Mouse (Mus musculus) E14TG2a.4 (cell line): Measurements from ENCODE around the gene Wdr18.

Source experiments
- H3K27me3 ChIP-seq: 2 replicates; pipeline ENCODE4 v1.6.1; 2014; ENCODE audit warnings: low read length, control low read depth; ENCODE audit not compliant: insufficient read depth
- H3K36me3 ChIP-seq: 2 replicates; pipeline ENCODE4 v1.6.1; 2014; ENCODE audit warnings: low read length, control low read depth; ENCODE audit not compliant: insufficient read depth
- H3K4me1 ChIP-seq: replicated peaks from 2 replicates; pipeline ENCODE4 v1.6.1; 2014; ENCODE audit warnings: low read depth, low read length, control low read depth
- H3K4me3 ChIP-seq: replicated peaks from 2 replicates; pipeline ENCODE4 v1.5.1; 2014; ENCODE audit warnings: mild to moderate bottlenecking, low read length
- H3K9me3 ChIP-seq: 2 replicates; pipeline ENCODE4 v1.6.1; 2014; ENCODE audit warnings: low read length, control low read depth
- CTCF ChIP-seq: conservative IDR thresholded peaks from 2 replicates; pipeline ENCODE4 v1.5.1; 2014; ENCODE audit warnings: low read length
- NANOG ChIP-seq: IDR thresholded peaks from 2 replicates; pipeline ENCODE4 v1.6.1; 2014; ENCODE audit warnings: borderline replicate concordance, low read length, mixed read lengths
- POU5F1 ChIP-seq: IDR thresholded peaks from 2 replicates; pipeline ENCODE4 v1.6.1; 2014; ENCODE audit warnings: low read length, borderline replicate concordance

Gene Wdr18

GRCm38 (mm10) chr10:80001945-80002344, 42.0 kb downstream of the Wdr18 start:
- Histone ChIP-seq H3K36me3 (peaks cover 25% of the 10 kb centered on the region), H3K27me3 (peaks cover 17% of the 10 kb centered on the region), H3K4me1 (peaks cover 85% of the 10 kb centered on the region), H3K4me3 (peak overlapping the region; percentile 58), H3K9me3 (no peaks in the 10 kb centered on the region)
- TF ChIP-seq NANOG: no peak
- no peak for TF ChIP-seq POU5F1
- no peak for TF ChIP-seq CTCF

DNA sequence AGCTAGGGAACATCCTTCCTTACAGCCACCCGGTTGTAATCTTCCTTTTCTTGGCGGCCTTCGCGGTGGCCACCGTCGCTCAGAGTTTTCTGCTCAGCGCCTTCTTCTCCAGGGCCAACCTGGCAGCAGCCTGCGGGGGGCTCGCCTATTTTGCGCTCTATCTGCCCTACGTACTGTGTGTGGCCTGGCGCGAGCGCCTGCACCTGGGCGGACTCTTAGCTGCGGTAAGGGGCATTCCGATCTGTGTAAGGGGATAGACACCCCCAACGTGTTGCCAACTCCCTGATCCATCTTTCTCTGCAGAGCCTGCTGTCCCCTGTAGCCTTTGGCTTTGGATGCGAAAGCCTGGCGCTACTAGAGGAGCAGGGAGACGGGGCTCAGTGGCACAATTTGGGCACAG, 42.9 kb downstream of the Wdr18 start:
- peak overlapping the region; percentile 58 for H3K4me3 ChIP-seq
- H3K36me3 ChIP-seq: peaks cover 34% of the 10 kb centered on the region
- no peaks in the 10 kb centered on the region for H3K9me3 ChIP-seq
- TF ChIP-seq CTCF (no peak), NANOG (no peak), POU5F1 (no peak)
- peaks cover 87% of the 10 kb centered on the region for H3K4me1 ChIP-seq
- H3K27me3 ChIP-seq: peaks cover 17% of the 10 kb centered on the region

DNA sequence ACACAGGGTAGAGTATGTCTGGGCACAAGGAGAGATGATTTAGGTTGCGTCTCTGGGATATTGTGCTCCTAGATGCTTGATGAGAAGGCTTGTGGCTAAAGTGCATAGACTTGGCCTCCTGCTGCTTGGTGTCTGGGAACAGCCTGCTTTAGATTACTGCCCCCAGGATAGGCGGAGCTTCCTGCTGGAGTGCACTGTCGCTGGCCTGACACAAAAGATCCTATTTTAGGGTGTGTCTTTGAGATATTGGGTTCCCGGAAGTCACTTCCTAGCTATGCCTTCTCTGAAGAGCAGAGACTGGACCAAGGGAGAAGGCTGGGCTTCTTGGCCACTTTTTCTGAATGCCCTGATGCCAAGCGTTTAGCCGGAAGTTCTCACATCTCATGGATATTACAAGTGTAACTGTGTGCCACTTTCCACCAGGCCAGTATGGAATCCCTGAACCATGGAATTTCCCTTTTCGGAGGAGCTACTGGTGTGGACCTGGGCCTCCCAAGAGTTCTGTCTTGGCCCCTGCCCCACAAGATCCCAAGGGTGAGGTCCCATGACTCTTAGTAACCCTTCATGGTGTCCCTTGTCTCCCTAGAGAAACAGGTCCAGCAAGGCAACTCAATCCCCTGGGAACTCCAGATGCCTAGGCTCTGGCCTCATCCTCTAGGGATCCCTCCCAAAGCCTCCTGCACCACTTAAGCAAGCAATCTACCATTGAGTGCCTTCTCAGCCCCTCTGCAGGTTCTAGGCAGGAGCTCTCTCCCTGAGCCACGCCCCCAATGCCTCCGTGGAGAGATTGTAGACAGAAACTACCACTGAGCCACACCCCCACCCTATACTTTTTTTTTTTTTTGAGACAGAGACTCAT, 43.7 kb downstream of the Wdr18 start:
- Histone ChIP-seq H3K4me1 (peaks cover 87% of the 10 kb centered on the region), H3K27me3 (peaks cover 16% of the 10 kb centered on the region), H3K36me3 (peaks cover 40% of the 10 kb centered on the region), H3K4me3 (peak overlapping the region; percentile 58), H3K9me3 (no peaks in the 10 kb centered on the region)
- no peak for TF ChIP-seq NANOG

GRCm38 (mm10) chr10:80004233-80004705, 44.3 kb downstream of the Wdr18 start:
- Histone ChIP-seq H3K9me3 (no peaks in the 10 kb centered on the region), H3K4me3 (peak overlapping the region; percentile 58), H3K4me1 (peaks cover 87% of the 10 kb centered on the region), H3K36me3 (peaks cover 41% of the 10 kb centered on the region), H3K27me3 (peaks cover 12% of the 10 kb centered on the region)
- TF ChIP-seq NANOG (no peak), CTCF (no peak), POU5F1 (no peak)

- no peak overlapping the region for H3K4me3 ChIP-seq
- H3K36me3 ChIP-seq: peaks cover 64% of the 10 kb centered on the region
- no peak for TF ChIP-seq NANOG
- no peak for TF ChIP-seq POU5F1
- no peak for TF ChIP-seq CTCF
- H3K9me3 ChIP-seq: no peaks in the 10 kb centered on the region
- peaks cover 31% of the 10 kb centered on the region for H3K27me3 ChIP-seq
- H3K4me1 ChIP-seq: peaks cover 74% of the 10 kb centered on the region
Measured at GRCm38 (mm10) chr10:80011740-80012139, 51.8 kb downstream of the Wdr18 start.

- H3K27me3 ChIP-seq: peaks cover 34% of the 10 kb centered on the region
- no peaks in the 10 kb centered on the region for H3K9me3 ChIP-seq
- peaks cover 71% of the 10 kb centered on the region for H3K4me1 ChIP-seq
- H3K4me3 ChIP-seq: peak overlapping the region; percentile 70
- H3K36me3 ChIP-seq: peaks cover 46% of the 10 kb centered on the region
- no peak for TF ChIP-seq CTCF
- no peak for TF ChIP-seq NANOG
- no peak for TF ChIP-seq POU5F1
Measured at GRCm38 (mm10) chr10:80013609-80014008, 53.7 kb downstream of the Wdr18 start.

DNA sequence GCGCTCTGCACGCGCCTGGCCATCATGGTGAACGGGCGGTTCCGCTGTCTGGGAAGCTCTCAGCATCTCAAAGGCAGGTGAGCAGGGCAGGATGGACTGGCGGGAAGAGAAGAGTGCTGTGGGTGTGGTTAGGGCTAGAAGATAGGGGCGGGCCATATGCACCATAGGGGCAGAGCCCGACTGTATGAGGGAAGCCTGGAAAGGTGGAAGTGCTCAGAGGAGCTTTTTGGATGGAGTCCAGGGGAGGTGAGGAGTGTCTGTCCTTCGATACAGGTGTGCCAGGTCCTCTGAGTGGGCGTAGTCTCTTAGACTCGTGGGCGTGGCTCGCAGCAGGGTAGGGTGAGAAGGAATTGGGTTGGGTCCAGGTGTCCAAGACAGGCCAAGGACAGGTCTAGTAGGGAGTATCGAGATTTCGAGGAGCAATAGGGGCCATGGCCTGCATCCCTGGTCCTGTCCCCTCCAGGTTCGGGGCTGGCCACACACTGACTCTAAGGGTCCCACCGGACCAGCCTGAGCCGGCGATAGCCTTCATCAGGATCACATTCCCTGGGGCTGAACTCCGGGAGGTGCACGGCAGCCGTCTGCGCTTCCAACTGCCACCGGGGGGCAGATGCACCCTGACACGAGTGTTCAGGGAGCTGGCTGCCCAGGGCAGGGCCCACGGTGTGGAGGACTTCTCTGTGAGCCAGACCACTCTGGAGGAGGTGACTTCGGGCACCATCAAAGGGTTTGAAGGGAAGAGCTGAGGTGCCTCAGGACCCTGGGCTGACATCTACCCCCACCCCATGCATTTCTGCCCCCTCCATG, 54.7 kb downstream of the Wdr18 start:
- Histone ChIP-seq H3K4me3 (peak overlapping the region; percentile 70), H3K27me3 (peaks cover 34% of the 10 kb centered on the region), H3K36me3 (peaks cover 36% of the 10 kb centered on the region), H3K4me1 (peaks cover 79% of the 10 kb centered on the region), H3K9me3 (no peaks in the 10 kb centered on the region)
- TF ChIP-seq CTCF: no peak
- no peak for TF ChIP-seq NANOG
- TF ChIP-seq POU5F1: no peak

DNA sequence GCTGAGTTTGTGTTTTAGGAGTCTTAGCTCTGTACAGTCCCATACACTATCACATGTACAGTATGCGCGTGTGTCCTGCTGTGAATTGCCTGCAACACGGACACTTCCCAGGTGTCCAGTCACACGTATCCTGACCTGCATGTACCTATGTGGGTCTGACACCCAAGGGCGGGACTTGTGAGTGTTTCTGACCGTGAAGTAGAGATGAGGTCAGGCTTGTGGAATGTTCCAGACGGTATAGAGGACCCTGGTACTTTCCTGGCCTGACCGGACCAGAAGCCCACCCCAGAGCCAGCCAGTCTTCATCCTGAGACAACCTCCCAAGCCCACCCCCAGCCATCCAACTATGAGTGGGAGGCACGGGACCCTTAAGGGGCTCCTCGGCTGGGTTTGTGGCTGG, 55.6 kb downstream of the Wdr18 start:
- H3K4me1 ChIP-seq: peaks cover 88% of the 10 kb centered on the region
- H3K9me3 ChIP-seq: no peaks in the 10 kb centered on the region
- H3K36me3 ChIP-seq: peaks cover 27% of the 10 kb centered on the region
- TF ChIP-seq NANOG (no peak), POU5F1 (no peak), CTCF (no peak)
- peaks cover 34% of the 10 kb centered on the region for H3K27me3 ChIP-seq
- H3K4me3 ChIP-seq: no peak overlapping the region
